Mouse (Mus musculus): Measurements from ENCODE around the gene Arid1b. TPM values are rescaled to one million over a fixed set of nuclear protein-coding genes. Genes with fewer than 3 reads are reported as not detected.

Arid1b gene
- polyA plus RNA-seq, 1 experiment from 2014 or later = 8.7 TPM

DNA sequence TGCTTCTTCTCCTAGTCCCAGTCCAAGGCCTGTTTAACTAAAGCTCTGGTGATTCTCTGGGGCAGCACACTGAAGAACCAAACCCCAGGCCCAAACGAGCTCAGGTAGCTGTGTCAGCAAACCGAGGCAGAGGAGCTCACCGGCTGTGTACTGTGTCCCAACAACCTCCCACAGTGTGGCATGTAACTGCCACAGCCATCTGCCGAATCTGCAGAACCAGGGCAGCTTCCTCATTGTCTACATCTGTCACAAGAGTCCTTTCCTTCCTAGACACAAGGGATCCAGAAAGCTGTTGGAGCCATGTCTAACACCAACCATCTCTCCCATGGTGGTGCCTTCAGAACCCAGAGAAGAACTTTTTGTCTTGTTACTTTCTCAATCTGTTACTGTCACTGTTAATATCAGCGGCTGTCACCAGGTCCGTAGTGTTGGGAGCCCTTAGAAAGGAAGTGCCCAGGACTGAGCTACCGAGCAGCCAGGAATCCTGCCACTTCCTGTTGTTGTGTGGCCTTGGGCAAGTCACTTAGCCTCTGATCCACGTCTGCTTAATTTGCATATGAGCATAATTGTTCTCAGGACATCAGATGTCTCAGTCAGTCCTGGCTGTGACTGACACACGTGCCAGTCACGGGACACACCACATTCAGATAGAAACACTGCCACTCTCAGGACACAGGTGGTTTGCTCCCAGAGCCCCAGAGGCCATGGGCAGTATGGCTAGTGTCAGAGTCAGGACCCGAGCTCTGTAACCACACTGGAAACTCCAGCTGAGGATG lies 309.0 kb downstream of the Arid1b start:
- no peak for ATAC-seq (ENCODE audit: insufficient number of reproducible peaks, insufficient read depth, low FRiP score, low read depth)
- Histone ChIP-seq H3K9me3 (ENCODE audit: control insufficient read depth, low read length) (no peaks in the 10 kb centered on the region), H3K9ac (ENCODE audit: low read length) (no peak overlapping the region), H3K27ac (replicated peaks in 1 of 2; ENCODE audit: control insufficient read depth in 1 of 2, insufficient read depth in 1 of 2, low read depth in 2 of 2, low read length in 2 of 2) (no peak overlapping the region), H3K4me3 (ENCODE audit: control insufficient read depth in 1 of 2, insufficient read depth in 1 of 2, low read depth in 1 of 2, low read length in 2 of 2) (no peak overlapping the region), H3K4me2 (ENCODE audit: low read length) (no peak overlapping the region), H3K4me1 (ENCODE audit: control insufficient read depth in 2 of 2, insufficient read depth in 2 of 2, low read length in 2 of 2) (peaks cover 4 to 10% of the 10 kb centered on the region in 2 experiments), H3K36me3 (ENCODE audit: control insufficient read depth, insufficient read depth, low read length) (peaks cover 20% of the 10 kb centered on the region), H3K27me3 (ENCODE audit: control insufficient read depth, insufficient read depth, low read length) (no peaks in the 10 kb centered on the region)
- 65% methylated on average over 11 of the region's 11 CpGs for WGBS

DNA sequence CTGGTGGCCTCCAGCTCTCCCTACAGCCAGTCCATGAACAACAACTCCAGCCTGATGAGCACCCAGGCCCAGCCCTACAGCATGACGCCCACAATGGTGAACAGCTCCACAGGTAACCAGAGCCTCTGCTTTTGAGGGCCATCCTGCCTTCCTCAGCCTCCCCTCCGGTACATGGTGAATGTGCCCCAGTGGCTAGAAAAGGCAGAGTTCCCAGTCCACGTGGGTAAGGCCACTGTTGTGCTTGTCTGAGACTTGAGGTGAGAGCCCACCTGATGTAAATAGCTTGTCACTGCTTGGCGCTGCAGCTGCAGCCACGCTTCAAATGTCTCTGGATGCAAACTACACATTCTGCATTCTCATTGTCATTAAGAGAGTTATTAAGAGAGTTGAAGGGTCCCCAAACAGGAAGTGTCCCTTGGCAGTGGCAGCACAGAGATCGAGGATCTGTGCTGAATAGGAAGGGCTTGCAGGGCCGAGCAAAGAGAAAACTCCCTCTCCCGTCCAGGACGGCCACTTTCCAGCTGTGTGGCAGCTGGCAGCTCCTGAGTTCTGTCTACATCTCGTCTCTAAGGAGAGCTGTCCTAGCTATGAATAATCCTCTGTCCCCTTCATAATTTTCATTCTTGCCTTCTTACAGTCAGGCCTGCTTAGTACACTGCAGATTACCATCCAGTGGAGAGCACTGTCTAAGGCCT lies 311.8 kb downstream of the Arid1b start:
- H3K27ac ChIP-seq (replicated peaks in 1 of 2; ENCODE audit: control insufficient read depth in 1 of 2, insufficient read depth in 1 of 2, low read depth in 2 of 2, low read length in 2 of 2) = no peak overlapping the region
- ATAC-seq (ENCODE audit: insufficient number of reproducible peaks, insufficient read depth, low FRiP score, low read depth) = no peak
- no peak overlapping the region for H3K4me3 ChIP-seq (ENCODE audit: control insufficient read depth in 1 of 2, insufficient read depth in 1 of 2, low read depth in 1 of 2, low read length in 2 of 2)
- H3K27me3 ChIP-seq (ENCODE audit: control insufficient read depth, insufficient read depth, low read length) = no peaks in the 10 kb centered on the region
- H3K9ac ChIP-seq (ENCODE audit: low read length) = no peak overlapping the region
- H3K9me3 ChIP-seq (ENCODE audit: control insufficient read depth, low read length) = no peaks in the 10 kb centered on the region
- H3K4me1 ChIP-seq (ENCODE audit: control insufficient read depth in 2 of 2, insufficient read depth in 2 of 2, low read length in 2 of 2) = 0 out of 4 replicates have a peak, but pooled peaks cover 0 to 11% of the 10 kb centered on the region in 2 experiments
- no peak overlapping the region for H3K4me2 ChIP-seq (ENCODE audit: low read length)
- WGBS = 77% methylated on average over 10 of the region's 10 CpGs
- peaks cover 20% of the 10 kb centered on the region for H3K36me3 ChIP-seq (ENCODE audit: control insufficient read depth, insufficient read depth, low read length)

DNA sequence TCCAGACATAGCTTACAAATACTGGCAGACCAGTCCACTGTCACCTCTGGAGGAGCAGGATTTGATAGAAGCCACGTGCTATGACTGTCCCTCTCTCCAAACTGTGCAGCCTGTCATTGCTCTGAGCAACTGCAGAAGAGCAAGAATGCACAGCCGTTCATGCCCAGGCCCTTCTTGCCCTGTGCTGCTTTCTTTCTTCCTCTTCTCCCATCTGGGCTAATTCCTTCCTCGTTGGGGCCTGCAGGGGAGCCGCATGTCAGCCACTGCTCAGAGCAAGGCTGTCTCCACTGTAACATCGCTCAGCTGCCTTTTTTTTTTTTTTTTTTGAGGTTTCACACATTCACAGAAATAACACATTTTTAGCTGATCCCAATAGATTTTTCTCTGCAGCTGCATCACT lies 315.8 kb downstream of the Arid1b start:
- Histone ChIP-seq H3K36me3 (ENCODE audit: control insufficient read depth, insufficient read depth, low read length) (peaks cover 35% of the 10 kb centered on the region), H3K27ac (replicated peaks in 1 of 2; ENCODE audit: control insufficient read depth in 1 of 2, insufficient read depth in 1 of 2, low read depth in 2 of 2, low read length in 2 of 2) (no peak overlapping the region), H3K4me1 (ENCODE audit: control insufficient read depth in 2 of 2, insufficient read depth in 2 of 2, low read length in 2 of 2) (0 out of 4 replicates have a peak, but pooled peaks cover 0 to 12% of the 10 kb centered on the region in 2 experiments), H3K27me3 (ENCODE audit: control insufficient read depth, insufficient read depth, low read length) (no peaks in the 10 kb centered on the region), H3K4me3 (ENCODE audit: control insufficient read depth in 1 of 2, insufficient read depth in 1 of 2, low read depth in 1 of 2, low read length in 2 of 2) (no peak overlapping the region), H3K4me2 (ENCODE audit: low read length) (no peak overlapping the region), H3K9ac (ENCODE audit: low read length) (no peak overlapping the region), H3K9me3 (ENCODE audit: control insufficient read depth, low read length) (no peaks in the 10 kb centered on the region)
- ATAC-seq (ENCODE audit: insufficient number of reproducible peaks, insufficient read depth, low FRiP score, low read depth) = no peak
- WGBS = 23% methylated on average over 5 of the region's 5 CpGs

DNA sequence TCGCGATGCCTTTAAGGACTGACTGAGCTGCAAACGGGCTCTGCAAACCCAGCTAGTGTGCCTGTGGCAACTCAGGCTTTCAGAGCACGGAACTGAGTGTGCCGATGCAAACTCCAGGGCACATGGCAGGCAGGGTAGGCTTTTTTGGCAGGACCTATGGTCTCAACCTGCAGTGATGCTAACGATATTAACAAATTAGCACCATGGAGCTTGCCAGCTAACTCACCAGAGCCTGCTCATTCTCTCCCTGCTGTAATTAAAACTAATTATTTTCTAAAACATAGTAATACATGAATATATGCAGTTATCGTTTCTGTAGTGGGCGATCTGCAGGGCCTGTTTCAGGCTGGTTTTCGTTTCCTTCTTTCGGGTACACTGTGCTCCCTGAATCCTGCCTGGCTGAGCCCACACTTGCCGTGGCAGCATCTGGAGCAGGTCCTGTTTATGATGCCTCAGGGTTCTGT lies 316.3 kb downstream of the Arid1b start:
- no peaks in the 10 kb centered on the region for H3K9me3 ChIP-seq (ENCODE audit: control insufficient read depth, low read length)
- no peak overlapping the region for H3K4me2 ChIP-seq (ENCODE audit: low read length)
- H3K27ac ChIP-seq (replicated peaks in 1 of 2; ENCODE audit: control insufficient read depth in 1 of 2, insufficient read depth in 1 of 2, low read depth in 2 of 2, low read length in 2 of 2) = no peak overlapping the region
- 79% methylated on average over 11 of the region's 11 CpGs for WGBS
- H3K9ac ChIP-seq (ENCODE audit: low read length) = no peak overlapping the region
- no peak for ATAC-seq (ENCODE audit: insufficient number of reproducible peaks, insufficient read depth, low FRiP score, low read depth)
- H3K27me3 ChIP-seq (ENCODE audit: control insufficient read depth, insufficient read depth, low read length) = no peaks in the 10 kb centered on the region
- peaks cover 34% of the 10 kb centered on the region for H3K36me3 ChIP-seq (ENCODE audit: control insufficient read depth, insufficient read depth, low read length)
- H3K4me3 ChIP-seq (ENCODE audit: control insufficient read depth in 1 of 2, insufficient read depth in 1 of 2, low read depth in 1 of 2, low read length in 2 of 2) = no peak overlapping the region
- 0 out of 4 replicates have a peak, but pooled peaks cover 0 to 12% of the 10 kb centered on the region in 2 experiments for H3K4me1 ChIP-seq (ENCODE audit: control insufficient read depth in 2 of 2, insufficient read depth in 2 of 2, low read length in 2 of 2)

DNA sequence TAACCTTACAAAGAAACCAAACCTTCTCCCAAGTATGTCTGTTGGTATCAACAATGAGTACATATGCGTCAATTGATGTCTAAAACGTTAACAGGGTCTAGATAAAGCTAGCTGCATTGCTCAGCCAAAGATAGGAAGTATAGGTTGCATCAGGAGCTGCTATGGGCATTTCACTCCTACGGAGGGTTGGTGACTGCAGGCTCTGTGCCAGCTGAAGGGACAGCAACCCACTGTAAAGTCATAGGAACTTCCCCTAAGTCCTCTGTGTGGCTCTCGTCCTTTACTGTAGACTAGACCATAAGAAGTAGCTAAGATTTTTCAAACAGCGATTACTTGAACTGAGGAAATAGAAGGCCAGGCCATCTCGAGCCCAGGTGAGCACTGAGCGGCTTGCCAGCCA lies 316.9 kb downstream of the Arid1b start:
- WGBS = 72% methylated on average over 7 of the region's 7 CpGs
- peaks cover 33% of the 10 kb centered on the region for H3K36me3 ChIP-seq (ENCODE audit: control insufficient read depth, insufficient read depth, low read length)
- H3K9ac ChIP-seq (ENCODE audit: low read length) = no peak overlapping the region
- no peak overlapping the region for H3K4me3 ChIP-seq (ENCODE audit: control insufficient read depth in 1 of 2, insufficient read depth in 1 of 2, low read depth in 1 of 2, low read length in 2 of 2)
- no peak overlapping the region for H3K27ac ChIP-seq (replicated peaks in 1 of 2; ENCODE audit: control insufficient read depth in 1 of 2, insufficient read depth in 1 of 2, low read depth in 2 of 2, low read length in 2 of 2)
- 0 out of 4 replicates have a peak, but pooled peaks cover 0 to 12% of the 10 kb centered on the region in 2 experiments for H3K4me1 ChIP-seq (ENCODE audit: control insufficient read depth in 2 of 2, insufficient read depth in 2 of 2, low read length in 2 of 2)
- ATAC-seq (ENCODE audit: insufficient number of reproducible peaks, insufficient read depth, low FRiP score, low read depth) = no peak
- H3K4me2 ChIP-seq (ENCODE audit: low read length) = no peak overlapping the region
- no peaks in the 10 kb centered on the region for H3K9me3 ChIP-seq (ENCODE audit: control insufficient read depth, low read length)
- H3K27me3 ChIP-seq (ENCODE audit: control insufficient read depth, insufficient read depth, low read length) = no peaks in the 10 kb centered on the region

DNA sequence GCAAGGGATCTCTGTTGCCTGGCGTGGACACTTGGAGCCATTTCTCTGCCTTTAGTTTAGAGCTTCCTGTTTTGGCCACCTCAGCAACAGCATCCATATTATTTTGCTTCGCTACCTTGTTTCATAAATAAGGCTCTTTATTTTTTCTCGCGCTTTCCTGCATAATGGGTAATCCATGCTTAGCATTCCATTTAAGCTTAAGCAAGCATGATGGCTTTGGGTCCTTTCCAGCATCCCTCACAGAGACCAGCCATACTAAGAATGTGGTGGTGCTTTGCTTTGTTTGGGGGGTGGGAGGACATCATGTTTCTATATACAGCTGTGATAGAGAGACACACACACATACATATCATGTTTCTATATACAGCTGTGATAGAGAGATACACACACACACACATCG lies 318.2 kb downstream of the Arid1b start:
- Histone ChIP-seq H3K36me3 (ENCODE audit: control insufficient read depth, insufficient read depth, low read length) (peaks cover 35% of the 10 kb centered on the region), H3K4me3 (ENCODE audit: control insufficient read depth in 1 of 2, insufficient read depth in 1 of 2, low read depth in 1 of 2, low read length in 2 of 2) (no peak overlapping the region), H3K9ac (ENCODE audit: low read length) (no peak overlapping the region), H3K4me1 (ENCODE audit: control insufficient read depth in 2 of 2, insufficient read depth in 2 of 2, low read length in 2 of 2) (0 out of 4 replicates have a peak, but pooled peaks cover 0 to 12% of the 10 kb centered on the region in 2 experiments), H3K4me2 (ENCODE audit: low read length) (no peak overlapping the region), H3K9me3 (ENCODE audit: control insufficient read depth, low read length) (no peaks in the 10 kb centered on the region), H3K27me3 (ENCODE audit: control insufficient read depth, insufficient read depth, low read length) (no peaks in the 10 kb centered on the region), H3K27ac (replicated peaks in 1 of 2; ENCODE audit: control insufficient read depth in 1 of 2, insufficient read depth in 1 of 2, low read depth in 2 of 2, low read length in 2 of 2) (no peak overlapping the region)
- 90% methylated on average over 5 of the region's 5 CpGs for WGBS
- ATAC-seq (ENCODE audit: insufficient number of reproducible peaks, insufficient read depth, low FRiP score, low read depth) = no peak

DNA sequence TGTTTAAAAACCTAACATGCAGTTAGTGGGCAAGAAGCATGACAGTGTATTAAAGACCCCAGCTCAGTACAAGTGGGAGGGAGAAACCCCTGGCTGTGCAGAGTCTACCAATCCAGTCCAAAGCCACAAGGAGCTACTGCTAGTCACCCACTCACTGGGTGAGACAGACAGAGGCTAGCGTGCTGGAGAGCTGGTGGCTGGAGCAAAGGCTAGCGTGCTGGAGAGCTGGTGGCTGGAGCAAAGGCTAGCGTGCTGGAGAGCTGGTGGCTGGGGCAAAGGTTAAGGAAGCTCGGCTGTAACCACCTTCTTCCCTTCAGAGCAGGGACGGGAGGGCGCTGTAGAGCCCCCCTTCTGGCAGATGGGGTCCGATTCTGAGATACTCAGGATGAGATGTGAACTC lies 320.6 kb downstream of the Arid1b start:
- 73% methylated on average over 7 of the region's 7 CpGs for WGBS
- Histone ChIP-seq H3K4me2 (ENCODE audit: low read length) (no peak overlapping the region), H3K4me1 (ENCODE audit: control insufficient read depth in 2 of 2, insufficient read depth in 2 of 2, low read length in 2 of 2) (0 out of 4 replicates have a peak, but pooled peaks cover 0 to 11% of the 10 kb centered on the region in 2 experiments), H3K36me3 (ENCODE audit: control insufficient read depth, insufficient read depth, low read length) (peaks cover 48% of the 10 kb centered on the region), H3K9me3 (ENCODE audit: control insufficient read depth, low read length) (no peaks in the 10 kb centered on the region), H3K9ac (ENCODE audit: low read length) (no peak overlapping the region), H3K27ac (replicated peaks in 1 of 2; ENCODE audit: control insufficient read depth in 1 of 2, insufficient read depth in 1 of 2, low read depth in 2 of 2, low read length in 2 of 2) (no peak overlapping the region), H3K27me3 (ENCODE audit: control insufficient read depth, insufficient read depth, low read length) (no peaks in the 10 kb centered on the region), H3K4me3 (ENCODE audit: control insufficient read depth in 1 of 2, insufficient read depth in 1 of 2, low read depth in 1 of 2, low read length in 2 of 2) (no peak overlapping the region)
- no peak for ATAC-seq (ENCODE audit: insufficient number of reproducible peaks, insufficient read depth, low FRiP score, low read depth)

Measured in heart, embryonic 14.5 days (tissue).